Mouse (Mus musculus) liver, embryonic 15.5 days (tissue): Measurements from ENCODE around the gene Ces1c. TPM values are rescaled to one million over a fixed set of nuclear protein-coding genes. Genes with fewer than 3 reads are reported as not detected.

Experiments used
- ATAC-seq: fragments of 200-750 bp; cut with Nextera tagmentation; 2 replicates; pipeline ENCODE4 v1.8.0; 2017; ENCODE audit warnings: moderate number of reproducible peaks, mild to moderate bottlenecking, moderate library complexity; ENCODE audit not compliant: insufficient read depth
- H3K27ac ChIP-seq: fragments of 300-500 bp; sonication (generic); replicated peaks from 2 replicates; pipeline ENCODE4 v1.5.1; 2015; ENCODE audit warnings: mild to moderate bottlenecking, inconsistent platforms
- H3K27me3 ChIP-seq: fragments of 300-500 bp; sonication (generic); 2 replicates; pipeline ENCODE4 v1.6.1; 2015; ENCODE audit warnings: mild to moderate bottlenecking, inconsistent platforms
- H3K36me3 ChIP-seq: fragments of 300-500 bp; sonication (generic); replicated peaks from 2 replicates; pipeline ENCODE4 v1.6.1; 2015; ENCODE audit warnings: moderate library complexity, mild to moderate bottlenecking, inconsistent platforms
- H3K4me1 ChIP-seq: fragments of 300-500 bp; sonication (generic); replicated peaks from 2 replicates; pipeline ENCODE4 v1.6.1; 2015; ENCODE audit warnings: inconsistent platforms
- H3K4me2 ChIP-seq: fragments of 300-500 bp; sonication (generic); 2 replicates; pipeline ENCODE4 v1.6.1; 2015; ENCODE audit warnings: moderate library complexity, mild to moderate bottlenecking, inconsistent platforms
- H3K4me3 ChIP-seq: fragments of 300-500 bp; sonication (generic); replicated peaks from 2 replicates; pipeline ENCODE4 v1.5.1; 2015; ENCODE audit warnings: mild to moderate bottlenecking, inconsistent platforms
- H3K9ac ChIP-seq: fragments of 300-500 bp; sonication (generic); 2 replicates; pipeline ENCODE4 v1.6.1; 2015; ENCODE audit warnings: moderate library complexity, mild to moderate bottlenecking, inconsistent platforms
- H3K9me3 ChIP-seq: fragments of 300-500 bp; sonication (generic); replicated peaks from 2 replicates; pipeline ENCODE4 v1.6.1; 2016; ENCODE audit warnings: inconsistent platforms
- WGBS: fragments of 180-500 bp; shearing (Covaris S2); methylation state at CpG from one replicate; pipeline ENCODE4 v1.1.7; 2015; ENCODE audit warnings: mixed read lengths; ENCODE audit not compliant: insufficient replicate concordance; 5-methylcytosine and 5-hydroxymethylcytosine counted together
- polyA plus RNA-seq: library from polyadenylated mRNA; unstranded; fragments of >200 nt; fragmentation: Nextera tagmentation; extraction: Ambion mirVana; gene quantifications from 2 replicates; pipeline ENCODE4 v1.2.1, GENCODE M21; 2015

The Ces1c gene
- 6.2 and 10.3 TPM in 2 replicates for polyA plus RNA-seq

DNA sequence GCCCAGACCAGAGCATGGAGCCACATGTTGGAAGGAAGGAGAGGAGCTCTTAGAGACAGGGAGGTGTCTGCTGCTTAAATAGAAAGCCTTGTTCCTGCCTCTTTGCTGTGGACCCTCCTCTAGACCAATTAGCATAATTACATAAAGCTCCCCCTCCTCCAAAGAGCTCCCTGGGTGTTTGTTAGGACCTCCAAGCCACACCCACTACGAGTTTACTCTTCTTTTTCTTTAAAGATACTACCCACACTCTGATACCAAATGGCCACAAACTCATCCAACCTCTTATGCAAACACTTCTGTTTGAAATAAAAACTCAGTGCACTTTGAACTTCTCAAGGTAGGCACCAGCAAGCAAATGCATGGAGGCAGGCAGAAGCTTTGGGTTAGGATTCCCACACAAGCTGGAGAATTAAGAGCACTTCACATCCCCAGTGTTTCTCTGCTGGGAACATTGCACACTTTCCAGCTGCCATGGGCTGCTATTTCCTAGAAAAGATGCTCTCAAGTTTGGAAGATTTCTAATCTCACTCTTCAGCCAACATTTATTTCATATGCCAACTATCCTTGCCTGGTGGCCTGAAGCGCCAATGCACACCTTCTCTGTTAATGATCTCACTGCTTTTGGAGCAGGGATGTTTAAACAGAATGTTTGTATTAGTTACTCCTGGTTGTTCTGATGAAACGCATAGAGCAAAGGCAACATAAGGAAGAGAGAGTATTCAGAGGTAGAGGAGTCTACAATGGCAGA, at the start of gene Ces1c:
Gene Ces1c (minus strand): TSS at position 51 of the 748 bp plus-strand sequence.
- H3K27me3 ChIP-seq, result no peaks in the 10 kb centered on the region
- no peaks in the 10 kb centered on the region for H3K36me3 ChIP-seq
- H3K4me2 ChIP-seq, result no peak within 1 kb of the TSS
- ATAC-seq, result no peak
- no peaks in the 10 kb centered on the region for H3K4me1 ChIP-seq
- no peak within 1 kb of the TSS for H3K27ac ChIP-seq
- H3K4me3 ChIP-seq, result no peak within 1 kb of the TSS
- 52% methylated on average over 3 of the region's 3 CpGs for WGBS
- no peak within 1 kb of the TSS for H3K9ac ChIP-seq
- H3K9me3 ChIP-seq, result no peaks in the 10 kb centered on the region

DNA sequence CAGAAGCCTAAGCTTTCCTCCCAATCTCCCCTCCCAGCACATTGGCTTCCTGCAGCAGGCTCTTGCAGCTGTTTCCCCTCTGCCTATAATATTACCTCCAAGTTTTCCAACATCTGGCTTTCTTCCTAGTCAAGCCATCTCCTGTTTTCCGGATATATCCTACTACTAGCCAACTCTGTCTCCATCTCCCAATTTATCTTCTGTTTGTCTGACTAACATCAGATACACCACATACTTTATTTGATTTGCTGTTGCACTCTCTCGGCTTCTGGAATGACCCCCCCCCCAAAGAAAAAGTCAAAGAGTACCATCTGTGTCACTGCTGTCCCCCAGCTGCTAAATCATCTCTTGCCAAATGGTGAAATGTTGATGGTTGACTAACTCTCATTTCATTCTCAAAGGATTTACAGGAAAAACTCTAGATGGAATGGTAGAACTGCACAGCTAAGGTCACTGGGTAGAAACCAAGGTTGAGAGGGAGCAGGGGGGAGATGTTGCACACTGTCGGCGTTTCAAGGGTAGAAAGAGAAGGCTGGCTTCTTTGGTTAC, 49.6 kb upstream of the Ces1c start:
- H3K27me3 ChIP-seq, result no peaks in the 10 kb centered on the region
- H3K27ac ChIP-seq, result no peak overlapping the region
- H3K4me3 ChIP-seq, result no peak overlapping the region
- ATAC-seq, result no peak
- no peaks in the 10 kb centered on the region for H3K36me3 ChIP-seq
- H3K4me1 ChIP-seq, result no peaks in the 10 kb centered on the region
- WGBS, result 46% methylated on average over 4 of the region's 4 CpGs
- H3K9me3 ChIP-seq, result no peaks in the 10 kb centered on the region
- no peak overlapping the region for H3K9ac ChIP-seq
- H3K4me2 ChIP-seq, result no peak overlapping the region

DNA sequence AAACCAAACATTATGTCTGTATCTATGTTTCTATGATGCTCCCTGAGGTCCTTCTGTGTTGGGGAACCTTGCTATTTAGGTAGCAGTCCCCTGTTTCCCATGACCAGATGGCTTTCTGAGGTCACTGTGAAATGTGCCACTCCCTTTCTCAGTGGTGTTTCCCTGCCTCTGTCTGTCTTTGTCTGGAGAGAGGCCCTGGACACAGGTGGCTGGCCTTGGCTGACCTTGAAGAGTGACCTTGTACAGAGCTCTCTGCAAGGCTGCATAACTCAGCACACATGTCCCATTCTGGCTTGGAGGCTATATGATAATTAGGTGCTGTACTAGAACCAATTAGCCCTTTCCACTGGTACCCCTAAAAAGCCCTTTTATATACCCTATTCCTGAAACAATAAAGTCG, 45.5 kb upstream of the Ces1c start:
- H3K9ac ChIP-seq, result no peak overlapping the region
- no peak overlapping the region for H3K4me3 ChIP-seq
- WGBS, result 32% methylated on average over 1 of the region's 1 CpGs
- no peaks in the 10 kb centered on the region for H3K9me3 ChIP-seq
- no peak for ATAC-seq
- no peak overlapping the region for H3K4me2 ChIP-seq
- no peaks in the 10 kb centered on the region for H3K36me3 ChIP-seq
- no peaks in the 10 kb centered on the region for H3K4me1 ChIP-seq
- no peaks in the 10 kb centered on the region for H3K27me3 ChIP-seq
- H3K27ac ChIP-seq, result no peak overlapping the region

DNA sequence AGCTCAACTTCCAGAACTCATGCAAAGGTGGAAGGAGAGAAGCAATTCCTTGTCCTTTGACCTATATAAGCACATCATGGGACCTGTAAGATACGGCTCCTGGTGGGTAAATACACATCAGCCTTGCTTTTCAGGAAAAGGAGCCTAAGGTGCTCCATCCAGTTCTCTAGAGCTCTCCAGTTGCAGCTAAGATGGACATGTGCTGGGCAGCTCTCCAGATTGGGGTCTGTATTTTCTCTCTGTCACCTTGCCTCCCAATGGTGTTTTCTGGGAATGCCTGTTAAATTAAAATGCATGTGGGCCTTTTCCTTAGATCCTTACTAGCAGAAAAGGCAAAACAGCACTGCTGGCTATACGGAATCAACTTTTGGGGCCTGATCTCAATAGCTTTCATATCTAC, 43.5 kb upstream of the Ces1c start:
- Histone ChIP-seq H3K4me1 (no peaks in the 10 kb centered on the region), H3K36me3 (no peaks in the 10 kb centered on the region), H3K9ac (no peak overlapping the region), H3K4me2 (no peak overlapping the region), H3K9me3 (no peaks in the 10 kb centered on the region), H3K4me3 (no peak overlapping the region), H3K27ac (no peak overlapping the region), H3K27me3 (no peaks in the 10 kb centered on the region)
- WGBS, result 55% methylated on average over 2 of the region's 2 CpGs
- no peak for ATAC-seq

- no peak overlapping the region for H3K9ac ChIP-seq
- H3K36me3 ChIP-seq, result no peaks in the 10 kb centered on the region
- H3K4me2 ChIP-seq, result no peak overlapping the region
- no peak for ATAC-seq
- no peak overlapping the region for H3K27ac ChIP-seq
- 57% methylated on average over 1 of the region's 1 CpGs for WGBS
- no peaks in the 10 kb centered on the region for H3K9me3 ChIP-seq
- no peaks in the 10 kb centered on the region for H3K4me1 ChIP-seq
- no peaks in the 10 kb centered on the region for H3K27me3 ChIP-seq
- no peak overlapping the region for H3K4me3 ChIP-seq
These were observed 40.9 kb upstream of the Ces1c start for GRCm38 (mm10) chr8:93171846-93172590.

GRCm38 (mm10) chr8:93163363-93163762, 32.3 kb upstream of the Ces1c start:
- no peak overlapping the region for H3K9ac ChIP-seq
- no peaks in the 10 kb centered on the region for H3K27me3 ChIP-seq
- H3K9me3 ChIP-seq, result no peaks in the 10 kb centered on the region
- no peaks in the 10 kb centered on the region for H3K36me3 ChIP-seq
- no peak for ATAC-seq
- no peak overlapping the region for H3K27ac ChIP-seq
- no peak overlapping the region for H3K4me2 ChIP-seq
- H3K4me1 ChIP-seq, result no peaks in the 10 kb centered on the region
- WGBS, result 60% methylated on average over 1 of the region's 1 CpGs
- no peak overlapping the region for H3K4me3 ChIP-seq

DNA sequence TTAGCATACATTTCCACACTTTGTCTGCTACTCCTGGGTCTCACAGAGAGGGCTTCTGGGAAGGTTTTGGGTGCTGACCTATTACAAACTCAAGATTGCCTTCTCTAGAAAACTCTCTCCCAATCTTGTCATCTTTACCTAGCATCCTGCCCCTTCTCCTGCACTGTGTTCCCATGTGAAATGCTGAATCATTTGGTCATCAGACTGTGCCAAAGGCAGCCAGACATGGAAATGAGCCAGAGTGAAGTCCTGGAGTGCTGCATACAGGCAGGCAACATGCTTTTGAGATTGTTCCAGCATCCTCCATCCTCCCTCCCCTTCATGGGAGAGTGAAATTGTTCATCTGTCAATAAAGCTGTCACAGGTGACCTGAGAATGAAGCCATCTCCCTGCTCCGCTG, 20.3 kb upstream of the Ces1c start:
- H3K27me3 ChIP-seq, result no peaks in the 10 kb centered on the region
- H3K4me3 ChIP-seq, result no peak overlapping the region
- H3K9ac ChIP-seq, result no peak overlapping the region
- no peak overlapping the region for H3K27ac ChIP-seq
- H3K9me3 ChIP-seq, result no peaks in the 10 kb centered on the region
- H3K36me3 ChIP-seq, result no peaks in the 10 kb centered on the region
- no peak overlapping the region for H3K4me2 ChIP-seq
- H3K4me1 ChIP-seq, result no peaks in the 10 kb centered on the region
- 92% methylated on average over 1 of the region's 1 CpGs for WGBS
- ATAC-seq, result no peak

DNA sequence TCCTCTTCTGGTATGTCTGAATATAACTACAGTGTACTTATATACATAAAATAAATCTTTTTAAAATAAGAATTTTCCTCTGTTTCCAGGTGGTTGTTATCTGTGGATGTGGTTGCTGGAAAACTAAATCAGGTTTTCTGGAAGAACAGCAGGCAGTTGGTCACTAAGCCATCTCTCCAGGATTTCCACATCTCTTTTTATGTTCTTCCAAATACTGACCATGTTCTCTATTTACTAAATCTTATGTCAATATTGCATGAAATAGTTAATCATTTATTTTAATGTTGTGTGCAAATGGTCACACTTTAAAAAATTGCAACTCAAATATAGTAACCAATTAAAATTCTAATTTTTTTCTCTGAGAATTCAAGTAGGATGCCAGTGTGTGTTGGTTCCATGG, 16.2 kb upstream of the Ces1c start:
- no peak overlapping the region for H3K27ac ChIP-seq
- H3K4me2 ChIP-seq, result no peak overlapping the region
- no peaks in the 10 kb centered on the region for H3K9me3 ChIP-seq
- H3K27me3 ChIP-seq, result no peaks in the 10 kb centered on the region
- no peak overlapping the region for H3K9ac ChIP-seq
- no peak overlapping the region for H3K4me3 ChIP-seq
- no peaks in the 10 kb centered on the region for H3K4me1 ChIP-seq
- no peaks in the 10 kb centered on the region for H3K36me3 ChIP-seq
- no peak for ATAC-seq

DNA sequence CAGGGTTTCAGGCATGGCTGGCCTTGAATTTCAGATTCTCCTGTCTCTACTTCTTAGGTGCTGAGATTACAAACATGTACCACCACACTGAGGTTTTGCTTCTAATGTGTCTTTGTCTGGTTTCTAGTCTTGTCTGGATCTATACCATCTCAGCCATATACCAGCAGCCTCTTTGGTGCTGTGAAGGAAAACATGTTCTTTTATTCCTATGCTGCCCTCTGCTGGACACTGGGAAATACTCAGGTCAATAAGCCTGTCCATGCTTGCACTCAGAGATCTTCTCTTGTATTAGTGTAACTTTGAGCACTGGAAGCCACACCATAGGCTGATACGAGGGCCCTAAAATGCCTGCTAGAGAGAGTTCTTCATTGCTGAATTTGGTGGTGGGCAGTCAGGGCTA, 9.6 kb upstream of the Ces1c start:
- 26% methylated on average over 1 of the region's 1 CpGs for WGBS
- no peak overlapping the region for H3K4me2 ChIP-seq
- no peak overlapping the region for H3K4me3 ChIP-seq
- no peak overlapping the region for H3K9ac ChIP-seq
- ATAC-seq, result no peak
- no peaks in the 10 kb centered on the region for H3K36me3 ChIP-seq
- H3K27ac ChIP-seq, result no peak overlapping the region
- no peaks in the 10 kb centered on the region for H3K27me3 ChIP-seq
- H3K9me3 ChIP-seq, result no peaks in the 10 kb centered on the region
- no peaks in the 10 kb centered on the region for H3K4me1 ChIP-seq

DNA sequence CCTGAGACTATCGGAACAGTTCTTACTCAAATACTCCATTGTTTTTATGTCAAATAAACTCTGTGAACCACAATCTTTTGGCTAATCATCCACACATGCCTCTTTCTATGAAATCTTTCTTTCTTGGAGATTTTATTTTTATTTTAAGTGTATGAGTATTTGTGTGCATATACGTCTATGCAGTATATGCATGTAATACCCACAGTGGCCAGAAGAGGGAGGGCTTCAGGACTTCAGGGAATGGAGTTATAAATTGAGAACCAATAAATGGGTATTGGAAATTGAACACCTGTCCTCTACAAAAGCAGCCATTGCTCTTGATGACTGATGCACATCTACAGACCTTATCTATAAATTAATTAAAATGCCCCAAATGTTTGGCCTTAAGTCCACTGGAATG, 1.1 kb upstream of the Ces1c start:
- no peak overlapping the region for H3K27ac ChIP-seq
- no peaks in the 10 kb centered on the region for H3K36me3 ChIP-seq
- no peak overlapping the region for H3K9ac ChIP-seq
- 71% methylated on average over 2 of the region's 2 CpGs for WGBS
- H3K27me3 ChIP-seq, result no peaks in the 10 kb centered on the region
- H3K4me1 ChIP-seq, result no peaks in the 10 kb centered on the region
- no peak for ATAC-seq
- no peak overlapping the region for H3K4me2 ChIP-seq
- H3K9me3 ChIP-seq, result no peaks in the 10 kb centered on the region
- H3K4me3 ChIP-seq, result no peak overlapping the region

GRCm38 (mm10) chr8:93126476-93126875, 4.6 kb downstream of the Ces1c start:
- WGBS, result 71% methylated on average over 2 of the region's 2 CpGs
- no peak overlapping the region for H3K27ac ChIP-seq
- no peak overlapping the region for H3K4me2 ChIP-seq
- no peak for ATAC-seq
- H3K9me3 ChIP-seq, result no peaks in the 10 kb centered on the region
- no peak overlapping the region for H3K4me3 ChIP-seq
- no peaks in the 10 kb centered on the region for H3K27me3 ChIP-seq
- no peaks in the 10 kb centered on the region for H3K36me3 ChIP-seq
- H3K9ac ChIP-seq, result no peak overlapping the region
- H3K4me1 ChIP-seq, result no peaks in the 10 kb centered on the region
